Mouse (Mus musculus) left cerebral cortex, adult 9 months (tissue): ENCODE measurements at regions not wholly inside any gene's neighbourhood (a gene's known extent, or its start where the extent isn't known, plus 50 kb on each side); places are given as distances from the start of the nearest gene placed in this dataset.

Experiments
- DNase-seq, 2 experiments: peaks; one replicate each; pipeline ENCODE4 v3.0.0; 2022; ENCODE audit warnings: low spot score in 2 of 2

DNA sequence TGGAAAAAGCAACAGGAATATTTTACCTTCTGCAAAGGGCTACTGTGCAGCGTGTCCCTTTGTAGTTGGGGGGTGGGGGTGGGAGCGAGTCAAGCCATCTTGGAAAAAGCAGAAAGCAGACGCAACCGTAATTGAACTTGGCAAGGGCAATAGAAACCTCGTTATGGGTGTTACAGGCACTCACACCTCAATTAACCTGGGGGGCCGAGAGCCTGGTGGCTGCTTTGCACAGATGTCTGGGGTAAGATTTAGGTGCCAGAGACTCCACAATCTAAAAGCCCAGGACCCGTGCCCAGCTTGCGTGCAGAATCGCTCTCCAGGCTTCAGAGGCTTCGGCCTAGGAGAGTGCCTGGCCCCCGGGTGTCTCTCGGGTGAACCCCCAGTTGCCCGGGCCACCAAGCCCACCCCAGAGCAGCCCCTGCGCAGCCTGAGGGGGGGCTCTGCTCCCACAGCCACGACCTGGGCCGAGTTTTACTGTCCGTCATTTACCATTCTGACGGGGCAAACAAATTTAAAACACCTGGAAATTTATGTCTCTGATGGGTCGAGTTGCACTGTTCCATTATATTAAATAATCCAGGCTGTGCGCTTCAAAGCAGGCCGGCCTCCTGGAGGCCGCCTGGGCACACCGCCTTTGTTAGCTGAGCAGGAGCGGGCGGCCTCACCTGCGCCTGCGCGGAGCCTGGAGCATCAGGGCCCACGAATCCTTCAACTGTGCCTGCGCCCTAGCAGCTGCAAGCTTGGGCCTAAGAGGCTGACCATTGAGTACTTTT lies 212.4 kb downstream of the Srbd1 start:
- no peak for DNase-seq

GRCm38 (mm10) chr17:85931955-85932354 lies 213.0 kb downstream of the Srbd1 start:
- DNase-seq: no peak

- no peak for DNase-seq
These were observed 214.2 kb downstream of the Srbd1 start for GRCm38 (mm10) chr17:85930789-85931188.

DNA sequence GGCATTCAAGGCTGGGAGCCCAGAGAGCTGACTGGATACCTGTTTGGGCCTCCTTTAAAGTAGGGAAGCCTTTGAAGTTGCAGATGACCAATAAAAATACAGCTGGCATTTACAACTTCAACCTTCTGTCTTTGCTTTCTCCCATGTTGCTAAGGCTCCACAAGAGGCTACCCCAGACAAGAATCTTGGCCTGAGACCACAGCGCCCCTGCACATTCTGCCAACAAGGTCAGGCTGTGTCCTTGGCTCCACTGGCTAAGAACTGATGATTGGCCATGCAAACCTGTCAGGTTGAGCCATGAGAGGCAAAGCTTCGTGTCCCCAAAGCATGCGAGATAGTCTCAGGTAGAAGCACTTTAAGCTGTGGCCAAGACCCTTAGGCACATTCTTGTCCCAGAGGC lies 214.6 kb downstream of the Srbd1 start:
- DNase-seq: no peak

DNA sequence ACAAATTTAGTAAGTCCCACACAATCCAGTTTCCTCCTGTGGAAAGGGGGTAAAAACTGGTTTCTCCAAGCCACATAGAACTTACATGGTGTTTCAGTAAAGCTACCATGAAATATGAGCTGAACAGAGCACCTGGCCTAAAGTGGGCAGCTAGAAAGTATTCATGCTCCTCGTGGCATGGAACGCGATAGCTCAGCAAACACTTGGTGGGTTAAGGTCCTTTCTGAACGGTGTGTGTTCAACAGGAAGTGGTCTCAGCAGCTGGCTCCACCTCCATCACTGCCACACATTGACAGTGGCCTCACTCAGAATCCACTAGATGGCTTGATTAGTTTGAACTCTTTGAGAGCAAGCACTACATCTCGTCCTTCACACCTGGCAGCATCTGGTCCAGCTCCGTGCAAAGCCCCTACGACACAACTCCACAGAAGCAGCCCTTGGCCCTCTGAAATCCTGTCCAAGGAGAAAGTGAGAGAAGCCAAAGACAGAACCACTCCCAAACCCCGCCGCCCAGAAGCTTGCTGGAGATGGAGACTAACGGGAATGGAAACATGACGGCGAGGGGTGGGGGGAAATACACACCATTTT lies 215.2 kb downstream of the Srbd1 start:
- no peak for DNase-seq

- DNase-seq: no peak
These were observed 216.4 kb downstream of the Srbd1 start for GRCm38 (mm10) chr17:85928543-85928942.

- DNase-seq: peak in 1 of 2 experiments; percentile 20
These were observed 217.7 kb downstream of the Srbd1 start for GRCm38 (mm10) chr17:85927261-85927660.

DNA sequence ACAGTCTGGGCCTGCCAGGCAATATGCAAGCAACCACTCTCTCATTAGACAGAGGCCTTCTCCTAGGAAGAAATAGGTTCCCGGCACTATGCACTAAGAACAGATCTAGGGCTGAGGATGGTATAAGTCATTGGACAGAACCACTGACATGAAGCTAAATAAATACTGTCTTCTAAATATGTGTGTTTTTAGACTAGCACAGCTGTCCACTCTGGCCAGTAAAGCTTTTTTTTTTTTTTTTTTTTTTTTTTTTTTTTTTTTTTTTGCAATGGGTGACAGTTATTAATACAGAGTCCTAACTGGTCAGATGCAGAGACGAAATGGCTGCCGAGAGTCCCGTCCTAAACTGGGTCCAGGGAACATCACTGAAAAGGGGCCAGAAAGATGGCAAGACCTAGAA lies 218.9 kb downstream of the Srbd1 start:
- no peak for DNase-seq

DNA sequence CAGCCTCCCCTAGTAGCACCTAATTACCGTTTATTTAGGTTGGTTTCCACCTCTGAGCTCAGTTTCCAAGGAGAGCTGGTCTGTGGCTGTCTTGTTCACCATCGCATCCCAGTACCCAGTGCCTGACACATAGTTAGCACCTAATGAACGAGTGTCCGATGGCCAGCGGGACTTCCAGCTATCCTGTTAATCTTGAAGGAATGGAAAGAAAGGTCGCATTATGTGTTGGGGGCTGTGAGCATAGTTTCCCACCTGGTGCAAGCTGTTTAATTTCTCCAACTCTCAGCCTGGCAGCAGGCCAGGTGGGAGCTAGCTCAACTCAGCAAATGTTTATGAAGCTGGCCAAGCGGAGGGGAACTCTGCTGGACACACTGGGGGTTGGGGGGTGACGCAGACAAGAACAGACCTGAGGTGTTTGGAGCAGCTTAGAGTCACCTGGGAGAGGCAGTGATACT lies 223.7 kb downstream of the Srbd1 start:
- no peak for DNase-seq

DNA sequence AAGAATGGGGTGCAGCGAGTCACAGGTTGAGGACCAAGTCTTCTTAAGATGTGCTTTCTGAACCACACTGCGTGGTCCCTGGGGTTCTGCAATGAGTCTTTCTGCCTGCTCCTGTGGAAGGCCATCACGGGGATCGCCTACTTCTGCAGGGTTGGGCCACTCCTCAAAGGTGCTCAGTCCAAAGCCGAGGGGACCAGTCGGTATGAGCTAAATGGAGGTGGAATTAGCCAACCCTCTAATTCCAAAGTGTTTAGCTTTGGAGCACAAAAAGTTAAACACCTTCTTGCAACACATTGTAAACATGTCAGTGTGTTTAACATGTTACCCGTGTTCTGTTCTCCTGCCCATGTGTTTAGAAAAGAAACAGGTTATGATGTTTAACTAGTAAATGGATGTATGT lies 225.1 kb downstream of the Srbd1 start:
- no peak for DNase-seq

- DNase-seq: no peak
These were observed 227.8 kb upstream of the Six2 start for GRCm38 (mm10) chr17:85915870-85916269.

GRCm38 (mm10) chr17:85914062-85914461 lies 226.0 kb upstream of the Six2 start:
- DNase-seq: no peak

- no peak for DNase-seq
These were observed 220.6 kb upstream of the Six2 start for GRCm38 (mm10) chr17:85908709-85909108.

DNA sequence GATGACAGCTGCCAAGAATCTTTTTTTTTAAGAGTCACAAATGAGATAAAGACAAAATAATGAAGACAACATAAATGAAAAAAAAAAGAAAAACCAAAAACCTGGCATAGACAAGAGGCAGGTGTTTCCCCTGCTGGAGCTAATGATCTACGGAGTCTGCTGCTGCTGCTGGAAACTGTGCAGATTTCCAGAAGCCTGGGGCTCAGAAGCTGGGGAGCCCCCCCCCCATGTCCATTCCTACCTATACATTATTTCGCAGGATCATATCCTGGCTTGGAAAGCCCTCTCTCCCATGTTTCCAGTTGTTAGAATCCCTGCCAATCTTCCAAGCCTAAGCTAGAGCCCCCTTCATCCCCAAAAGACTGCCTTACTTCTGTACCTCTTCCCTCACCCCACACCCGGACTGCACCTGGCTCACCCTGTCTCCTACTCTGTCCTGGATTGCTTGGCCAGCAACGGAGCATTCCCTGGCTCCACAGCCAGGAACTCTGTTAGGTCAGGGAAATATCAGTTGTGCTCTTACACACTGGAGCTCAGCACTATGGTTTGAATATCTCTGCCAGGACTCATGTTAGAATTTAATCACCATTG lies 218.6 kb upstream of the Six2 start:
- no peak for DNase-seq

- no peak for DNase-seq
These were observed 214.5 kb upstream of the Six2 start for GRCm38 (mm10) chr17:85902575-85902974.

DNA sequence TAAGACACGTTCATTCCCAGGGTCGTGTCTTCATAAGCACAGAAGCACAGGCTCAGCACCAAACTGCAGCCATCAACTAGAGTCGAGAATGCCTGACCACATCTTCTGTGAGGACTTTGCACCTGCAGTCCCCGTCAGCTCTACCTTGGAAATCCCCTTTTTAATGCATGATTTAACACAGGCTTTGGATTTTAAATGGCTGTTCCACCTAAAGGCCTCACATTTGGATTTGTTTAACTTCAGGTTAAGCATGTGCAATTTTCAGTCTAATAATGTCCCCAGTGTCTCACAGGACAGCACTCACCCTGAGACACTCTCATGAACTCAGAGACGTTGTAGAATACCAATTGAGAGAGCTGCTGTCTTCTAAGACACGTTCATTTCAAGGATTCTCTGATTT lies 211.0 kb upstream of the Six2 start:
- no peak for DNase-seq

DNA sequence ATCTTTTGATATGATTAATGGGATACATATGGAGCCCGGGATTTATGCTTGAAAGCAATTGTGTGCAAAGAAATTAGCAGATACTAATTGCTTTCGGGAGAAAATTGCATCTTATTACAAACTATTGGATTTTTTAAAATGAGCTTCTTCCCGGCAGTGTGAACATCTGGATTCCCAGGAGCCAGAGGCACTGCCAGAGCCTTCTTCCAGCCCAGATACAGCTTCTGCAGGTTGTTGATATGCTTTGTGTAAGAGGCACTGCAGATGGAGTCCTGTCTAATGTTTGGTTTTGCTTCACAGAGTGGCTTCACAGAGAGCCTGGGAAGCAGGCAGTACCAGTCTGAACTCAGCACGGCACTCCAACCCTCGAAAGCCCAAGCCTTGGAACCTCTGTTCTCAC lies 207.9 kb upstream of the Six2 start:
- DNase-seq: no peak

GRCm38 (mm10) chr17:85891243-85891642 lies 203.2 kb upstream of the Six2 start:
- DNase-seq: no peak

DNA sequence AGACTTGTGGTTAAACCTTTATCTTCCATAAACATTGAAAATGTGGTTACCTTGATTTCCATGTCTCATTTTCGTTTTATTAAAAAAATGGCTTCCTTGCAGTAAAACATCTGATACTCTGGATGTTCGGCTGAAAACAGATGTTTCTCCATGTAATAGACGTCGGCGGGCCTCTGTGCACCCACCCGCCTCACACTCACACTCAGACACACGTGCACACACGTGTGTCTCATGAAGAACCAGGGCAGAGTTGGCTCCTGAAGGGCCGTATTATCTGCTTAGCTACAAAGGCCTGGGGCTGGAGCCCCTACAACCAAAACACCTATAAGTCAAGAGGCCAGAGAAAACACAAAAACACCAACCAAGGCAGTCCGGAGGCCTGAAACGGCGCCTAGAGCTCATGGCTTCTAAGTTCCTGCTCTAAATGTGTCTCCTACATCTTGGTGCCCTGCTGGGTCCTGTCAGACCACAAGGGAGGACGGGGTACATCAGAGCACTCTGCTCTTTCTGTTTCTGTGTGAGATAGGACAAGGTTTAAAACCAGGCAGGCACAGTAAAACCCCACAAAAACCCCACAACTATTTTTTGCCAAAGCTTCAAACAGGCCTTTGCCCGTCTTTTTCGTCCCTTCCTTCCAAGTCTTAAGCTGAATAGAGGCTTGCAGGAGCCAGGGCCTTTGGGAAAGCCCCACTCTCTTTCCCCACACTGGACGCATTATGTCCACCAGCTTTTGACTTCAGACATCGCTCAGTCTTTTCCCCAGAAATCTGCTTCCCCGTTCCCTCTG lies 201.9 kb upstream of the Six2 start:
- DNase-seq: no peak

DNA sequence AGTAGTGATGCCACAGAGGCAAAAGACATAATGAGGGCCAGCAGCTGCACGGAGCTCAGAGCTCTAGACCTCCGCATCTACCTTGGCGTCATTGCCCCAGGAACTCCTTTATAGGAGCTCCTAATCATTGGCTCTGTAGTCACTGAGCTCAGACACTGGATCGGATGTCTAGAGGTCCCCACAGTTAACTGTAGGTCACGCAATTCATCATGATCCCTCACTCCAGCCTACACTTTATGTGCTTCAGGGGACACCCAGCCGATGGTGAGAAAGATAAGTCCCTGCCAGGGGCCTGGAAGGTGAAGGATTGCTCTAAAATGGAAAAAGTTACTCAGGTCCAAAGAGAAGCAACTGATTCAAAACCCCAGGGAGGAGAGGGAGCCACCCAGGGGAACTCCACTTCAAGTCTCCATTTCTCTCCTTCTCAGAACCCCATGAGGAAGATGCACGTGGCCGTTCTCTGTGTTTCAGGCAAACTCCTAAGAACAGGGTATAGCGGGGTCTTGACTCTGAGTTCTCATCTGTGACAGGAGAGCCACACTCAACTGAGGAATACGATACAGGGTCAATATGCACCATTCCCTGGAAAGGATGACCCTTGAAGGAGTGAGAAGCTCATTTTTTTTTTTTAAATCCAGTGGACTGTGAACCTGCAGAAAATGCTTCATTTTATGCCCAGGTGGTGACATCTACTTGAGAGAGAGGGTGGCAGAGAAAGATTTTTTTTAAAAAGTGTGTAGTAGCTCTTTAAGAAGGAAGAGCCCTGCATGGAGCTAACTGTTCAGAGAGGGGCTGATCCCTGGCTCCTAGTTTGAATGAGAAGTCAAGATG lies 200.7 kb upstream of the Six2 start:
- no peak for DNase-seq

- no peak for DNase-seq
These were observed 198.6 kb upstream of the Six2 start for GRCm38 (mm10) chr17:85886675-85887074.
